Mouse (Mus musculus) heart, adult 2 months (tissue): ENCODE measurements around the gene Unc13c.

Experiments
- CTCF ChIP-seq: fragments of 200-600 bp; IDR thresholded peaks from 2 replicates; pipeline ENCODE4 v1.8.1; 2022; ENCODE audit warnings: antibody characterized with exemption, mild to moderate bottlenecking, moderate library complexity
- EP300 ChIP-seq: fragments of 200-500 bp; IDR thresholded peaks from 2 replicates; pipeline ENCODE4 v1.6.1; 2011; ENCODE audit warnings: low read depth, low read length, control low read depth; ENCODE audit not compliant: insufficient read depth
- POLR2A ChIP-seq: fragments of 200-500 bp; IDR thresholded peaks from 2 replicates; pipeline ENCODE4 v1.6.1; 2011; ENCODE audit warnings: mild to moderate bottlenecking, low read depth, low read length, control low read depth; ENCODE audit not compliant: insufficient read depth

GRCm38 (mm10) chr9:73972327-73972988, 3.7 kb upstream of the Unc13c start:
- no peak for TF ChIP-seq EP300
- no peak for TF ChIP-seq CTCF
- TF ChIP-seq POLR2A: no peak
